Mouse (Mus musculus) liver (tissue): Measurements from ENCODE around the gene Trim67.
"Not testable (repeated sequence)": the region's sequence is repeated elsewhere in the genome, so short reads cannot be mapped to it uniquely, and the experiment has no call there.

Experiments used
- DNase-seq: peaks from one replicate; pipeline ENCODE4 v3.0.0-alpha.2; 2020; ENCODE audit warnings: mixed read lengths

Gene Trim67

GRCm38 (mm10) chr8:124836273-124836672 lies 43.4 kb downstream of the Trim67 start:
- DNase-seq, result no peak

GRCm38 (mm10) chr8:124836907-124837306 lies 44.0 kb downstream of the Trim67 start:
- no peak for DNase-seq

GRCm38 (mm10) chr8:124837956-124838355 lies 45.1 kb downstream of the Trim67 start:
- no peak for DNase-seq

GRCm38 (mm10) chr8:124839371-124839770 lies 46.5 kb downstream of the Trim67 start:
- no peak for DNase-seq

GRCm38 (mm10) chr8:124840900-124841299 lies 48.0 kb downstream of the Trim67 start:
- no peak for DNase-seq

- no peak for DNase-seq
Observed at GRCm38 (mm10) chr8:124841775-124842174, 48.9 kb downstream of the Trim67 start.

GRCm38 (mm10) chr8:124842929-124843328 lies 50.0 kb downstream of the Trim67 start:
- DNase-seq, result not testable (repeated sequence)

GRCm38 (mm10) chr8:124845131-124845530 lies 52.2 kb downstream of the Trim67 start:
- no peak for DNase-seq

GRCm38 (mm10) chr8:124845573-124845972 lies 52.7 kb downstream of the Trim67 start:
- DNase-seq, result no peak

GRCm38 (mm10) chr8:124853511-124853910 lies 60.6 kb downstream of the Trim67 start:
- DNase-seq, result no peak

GRCm38 (mm10) chr8:124859466-124859865 lies 66.6 kb downstream of the Trim67 start:
- peak; percentile 45 for DNase-seq

- no peak for DNase-seq
Observed at GRCm38 (mm10) chr8:124860188-124860587, 67.3 kb downstream of the Trim67 start.

- peak; percentile 90 for DNase-seq
Observed at GRCm38 (mm10) chr8:124862321-124863162, 69.7 kb downstream of the Trim67 start, which contains the start of the genes Gnpat and 2810004N23Rik. Gene Gnpat, plus strand, starts transcription at chr8:124863033. Gene 2810004N23Rik, minus strand, starts transcription at chr8:124863120.

GRCm38 (mm10) chr8:124863163-124863677 lies 70.3 kb downstream of the Trim67 start:
- no peak for DNase-seq

- no peak for DNase-seq
Observed at GRCm38 (mm10) chr8:124863729-124864128, 70.8 kb downstream of the Trim67 start.

- DNase-seq, result no peak
Observed at GRCm38 (mm10) chr8:124866669-124867068, 73.8 kb downstream of the Trim67 start.

GRCm38 (mm10) chr8:124867126-124867525 lies 74.2 kb downstream of the Trim67 start:
- no peak for DNase-seq

GRCm38 (mm10) chr8:124869708-124870107 lies 76.8 kb downstream of the Trim67 start:
- DNase-seq, result no peak

- DNase-seq, result no peak
Observed at GRCm38 (mm10) chr8:124871474-124871873, 78.6 kb downstream of the Trim67 start.

GRCm38 (mm10) chr8:124872081-124872480 lies 79.2 kb downstream of the Trim67 start:
- DNase-seq, result no peak

- DNase-seq, result no peak
Observed at GRCm38 (mm10) chr8:124872690-124873089, 79.8 kb downstream of the Trim67 start.

GRCm38 (mm10) chr8:124878141-124878540 lies 85.2 kb downstream of the Trim67 start:
- no peak for DNase-seq

- DNase-seq, result no peak
Observed at GRCm38 (mm10) chr8:124878946-124879526, 86.1 kb downstream of the Trim67 start.
